Mouse (Mus musculus): Measurements from ENCODE around the gene Timm8b.
"Not testable (repeated sequence)": the region's sequence is repeated elsewhere in the genome, so short reads cannot be mapped to it uniquely, and the experiment has no call there.

The Timm8b gene

DNA sequence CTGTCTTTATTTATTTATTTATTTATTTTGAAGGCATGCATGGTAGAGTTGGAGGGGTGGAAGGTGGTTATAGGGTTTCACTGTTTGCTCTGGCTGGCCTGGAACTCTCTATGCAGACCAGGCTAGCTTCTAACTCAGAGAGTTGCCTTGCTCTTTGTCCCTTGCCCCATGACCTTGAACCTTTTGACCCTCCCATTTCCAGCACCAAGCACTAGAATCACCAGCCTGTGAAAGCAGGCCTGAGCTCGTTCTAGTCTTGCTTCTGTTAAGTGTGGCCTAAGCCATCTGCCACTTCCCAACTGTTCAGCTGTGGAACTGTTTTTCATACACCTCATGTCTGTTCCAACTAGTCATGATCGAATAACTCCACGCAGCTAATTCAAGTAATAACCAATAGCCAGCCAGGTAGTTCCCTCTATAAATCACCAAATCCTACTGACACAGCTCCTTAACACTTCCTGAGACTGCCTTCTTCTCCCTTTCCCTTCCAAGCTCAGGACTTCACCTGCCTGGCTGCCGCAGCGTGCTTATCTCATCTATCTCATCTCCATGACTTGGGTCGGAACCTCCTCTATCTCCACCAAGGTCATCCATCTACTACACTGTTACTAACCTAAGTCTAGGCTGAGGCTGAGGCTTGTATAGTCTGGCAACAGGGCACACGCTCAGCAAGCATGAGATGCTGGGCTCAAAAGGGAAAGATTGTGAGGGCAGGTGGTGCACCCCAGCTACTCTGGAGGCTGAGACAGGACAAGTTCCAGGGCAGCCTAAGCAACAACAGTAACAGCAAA is 1.5 kb upstream of the Timm8b start:
- DNase-seq, result no peak

DNA sequence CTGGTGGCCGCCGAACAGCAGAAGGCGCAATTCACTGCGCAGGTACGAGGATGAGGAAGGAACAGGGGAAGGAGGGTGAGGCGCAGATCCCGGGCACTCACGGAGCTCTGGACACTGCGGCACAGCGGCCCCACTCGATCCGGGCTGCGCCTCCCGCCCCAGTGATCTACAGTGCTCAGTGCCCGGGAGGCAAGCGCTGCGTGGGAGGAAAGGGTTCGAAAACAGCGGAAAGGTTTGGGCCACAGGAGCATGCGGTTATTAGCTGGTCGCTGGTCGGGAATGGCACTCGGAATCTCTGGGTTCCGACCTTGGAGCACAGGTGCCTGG is 251 bp downstream of the Timm8b start:
- no peak for DNase-seq

GRCm38 (mm10) chr9:50604338-50604737 is 628 bp downstream of the Timm8b start:
- no peak for DNase-seq

GRCm38 (mm10) chr9:50612115-50612514 is 8.4 kb downstream of the Timm8b start:
- no peak for DNase-seq

- DNase-seq, result no peak
Observed at GRCm38 (mm10) chr9:50616161-50616560, 12.5 kb downstream of the Timm8b start.

GRCm38 (mm10) chr9:50616766-50617603 is 13.3 kb downstream of the Timm8b start, which contains the start of the genes Pih1d2 and Nkapd1:
Gene Pih1d2, plus strand, starts transcription at chr9:50617321.
Gene Nkapd1, minus strand, starts transcription at chr9:50617464.
- DNase-seq, result peak; percentile 95

GRCm38 (mm10) chr9:50617794-50618330 is 14.2 kb downstream of the Timm8b start:
- no peak for DNase-seq

DNA sequence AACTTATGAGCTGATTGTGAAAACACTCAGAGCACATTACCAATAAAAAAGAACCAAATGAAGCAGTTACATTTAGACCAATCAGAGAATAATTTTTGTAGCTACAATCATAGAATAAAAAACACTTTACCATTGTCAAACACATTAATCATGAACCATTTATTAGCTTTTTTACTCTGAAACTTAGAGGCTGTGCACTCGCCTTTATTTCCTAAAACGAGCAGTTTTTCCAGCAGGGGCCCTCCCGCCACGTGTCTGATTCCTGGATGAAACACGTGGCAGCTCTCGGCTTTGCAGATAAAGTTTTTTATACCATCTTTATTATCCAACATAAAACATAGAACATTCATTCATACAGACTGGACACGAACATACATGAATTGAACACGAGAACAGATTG is 27.2 kb downstream of the Timm8b start:
- DNase-seq, result not testable (repeated sequence)

DNA sequence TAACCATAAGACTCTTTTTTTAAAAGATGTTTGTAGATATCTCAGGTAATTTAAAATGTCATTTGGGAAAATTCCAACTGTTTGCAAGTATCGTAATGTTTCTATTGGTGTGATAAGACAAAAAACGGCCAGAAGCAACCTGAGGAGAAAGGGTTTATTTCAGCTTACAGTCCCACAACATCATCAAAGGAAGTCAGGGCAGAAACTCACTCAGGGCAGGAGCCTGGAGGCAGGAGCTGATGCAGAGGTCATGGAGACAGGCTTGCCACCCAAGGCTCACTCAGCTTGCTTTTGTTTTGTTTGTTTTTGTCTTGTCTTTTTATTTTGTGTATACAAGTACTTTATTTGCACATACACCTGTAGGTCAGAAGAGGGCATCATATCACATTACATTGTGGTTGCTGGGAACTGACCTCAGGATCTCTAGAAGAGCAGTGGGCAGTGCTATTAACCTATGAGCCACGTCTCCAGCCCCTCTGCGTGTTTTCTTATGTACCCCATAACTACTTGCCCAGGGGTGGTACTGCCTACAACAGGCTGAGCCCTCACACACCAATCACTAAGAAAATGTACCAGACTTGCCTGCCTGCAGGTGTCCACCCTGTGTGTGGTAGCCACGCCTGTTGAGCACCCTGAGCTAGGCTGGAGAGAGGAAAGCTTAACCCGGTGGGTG is 28.4 kb downstream of the Timm8b start:
- no peak for DNase-seq

DNA sequence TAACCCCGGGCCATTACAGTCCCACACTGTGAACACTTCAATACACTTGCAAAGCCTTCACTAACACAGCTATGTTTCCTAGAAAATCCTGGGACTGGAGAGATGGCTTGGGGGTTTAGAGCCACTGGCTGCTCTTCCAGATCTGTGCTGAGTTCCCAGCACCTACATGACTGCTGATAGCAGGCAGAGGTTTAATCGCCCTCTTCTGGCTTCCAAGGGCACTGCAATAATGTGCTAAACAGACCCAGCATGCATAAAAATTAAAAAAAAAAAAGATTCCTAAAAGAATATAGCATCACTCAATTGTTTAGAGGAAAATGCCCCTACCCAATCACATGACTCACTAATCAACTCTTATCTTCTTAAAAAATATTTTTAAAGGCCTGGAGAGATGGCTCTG is 29.3 kb downstream of the Timm8b start:
- DNase-seq, result peak; percentile 23

GRCm38 (mm10) chr9:50634270-50634669 is 30.6 kb downstream of the Timm8b start:
- no peak for DNase-seq

GRCm38 (mm10) chr9:50646826-50647370 is 43.2 kb downstream of the Timm8b start:
- no peak for DNase-seq

DNA sequence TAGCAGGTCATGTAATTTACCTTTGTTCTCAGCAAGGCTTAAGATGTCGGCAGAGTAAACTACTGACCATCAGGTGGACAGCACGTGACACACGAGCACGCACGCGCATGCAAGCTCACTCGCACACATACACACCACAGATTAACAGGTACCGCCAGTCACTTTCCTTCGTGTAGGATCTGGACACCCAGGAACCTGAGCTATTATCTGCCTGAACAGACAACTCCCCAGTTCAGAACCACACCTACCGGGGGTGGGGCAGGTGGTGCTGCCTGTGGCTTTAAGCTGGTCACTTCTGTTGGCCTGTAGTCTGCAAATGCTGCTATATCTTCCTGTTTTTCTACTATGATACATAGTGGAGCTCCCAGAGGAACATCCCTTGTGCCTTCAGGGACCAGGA is 46.8 kb downstream of the Timm8b start:
- no peak for DNase-seq

Data from retina, postnatal 1 day (tissue).